Mouse (Mus musculus): ENCODE measurements at regions not wholly inside any gene's neighbourhood (a gene's known extent, or its start where the extent isn't known, plus 50 kb on each side); places are given as distances from the start of the nearest gene placed in this dataset.

- H3K27ac ChIP-seq (ENCODE audit: low read length): no peak overlapping the region
- H3K4me1 ChIP-seq (ENCODE audit: control insufficient read depth, insufficient read depth, low read length): no peaks in the 10 kb centered on the region
- H3K36me3 ChIP-seq (ENCODE audit: control insufficient read depth, insufficient read depth, low read length): no peaks in the 10 kb centered on the region
- no peaks in the 10 kb centered on the region for H3K27me3 ChIP-seq (replicated peaks; ENCODE audit: control insufficient read depth, insufficient read depth, low read length)
- H3K9ac ChIP-seq (ENCODE audit: low read depth, low read length): no peak overlapping the region
- no peak overlapping the region for H3K4me2 ChIP-seq (ENCODE audit: low read depth, low read length)
- H3K9me3 ChIP-seq (ENCODE audit: control insufficient read depth, low read length): no peaks in the 10 kb centered on the region
- H3K4me3 ChIP-seq (ENCODE audit: low read length): no peak overlapping the region
- 92% methylated on average over 3 of the region's 3 CpGs for WGBS
- no peak for ATAC-seq
Observed at GRCm38 (mm10) chr3:144039498-144039897, 165.5 kb downstream of the Lmo4 start.

- 91% methylated on average over 1 of the region's 1 CpGs for WGBS
- ATAC-seq: no peak
Observed at GRCm38 (mm10) chr3:144029611-144030010, 175.4 kb downstream of the Lmo4 start.

GRCm38 (mm10) chr3:144029121-144029520 lies 175.9 kb downstream of the Lmo4 start:
- Histone ChIP-seq H3K36me3 (ENCODE audit: control insufficient read depth, insufficient read depth, low read length) (no peaks in the 10 kb centered on the region), H3K27me3 (replicated peaks; ENCODE audit: control insufficient read depth, insufficient read depth, low read length) (no peaks in the 10 kb centered on the region), H3K4me1 (ENCODE audit: control insufficient read depth, insufficient read depth, low read length) (no peaks in the 10 kb centered on the region), H3K4me2 (ENCODE audit: low read depth, low read length) (no peak overlapping the region), H3K4me3 (ENCODE audit: low read length) (no peak overlapping the region), H3K27ac (ENCODE audit: low read length) (no peak overlapping the region), H3K9ac (ENCODE audit: low read depth, low read length) (no peak overlapping the region), H3K9me3 (ENCODE audit: control insufficient read depth, low read length) (no peaks in the 10 kb centered on the region)
- WGBS: 85% methylated on average over 3 of the region's 3 CpGs
- ATAC-seq: no peak

More at GRCm38 (mm10) chr3:144029611-144030010, 175.4 kb downstream of the Lmo4 start:
- Histone ChIP-seq H3K9me3 (ENCODE audit: control insufficient read depth, low read length) (no peaks in the 10 kb centered on the region), H3K27ac (ENCODE audit: low read length) (no peak overlapping the region), H3K4me3 (ENCODE audit: low read length) (no peak overlapping the region), H3K9ac (ENCODE audit: low read depth, low read length) (no peak overlapping the region), H3K27me3 (replicated peaks; ENCODE audit: control insufficient read depth, insufficient read depth, low read length) (no peaks in the 10 kb centered on the region), H3K36me3 (ENCODE audit: control insufficient read depth, insufficient read depth, low read length) (no peaks in the 10 kb centered on the region), H3K4me2 (ENCODE audit: low read depth, low read length) (no peak overlapping the region), H3K4me1 (ENCODE audit: control insufficient read depth, insufficient read depth, low read length) (no peaks in the 10 kb centered on the region)

GRCm38 (mm10) chr3:144027134-144027980 lies 177.7 kb downstream of the Lmo4 start:
- no peak overlapping the region for H3K27ac ChIP-seq (ENCODE audit: low read length)
- H3K9me3 ChIP-seq (ENCODE audit: control insufficient read depth, low read length): no peaks in the 10 kb centered on the region
- H3K36me3 ChIP-seq (ENCODE audit: control insufficient read depth, insufficient read depth, low read length): no peaks in the 10 kb centered on the region
- H3K9ac ChIP-seq (ENCODE audit: low read depth, low read length): no peak overlapping the region
- ATAC-seq: no peak
- no peaks in the 10 kb centered on the region for H3K27me3 ChIP-seq (replicated peaks; ENCODE audit: control insufficient read depth, insufficient read depth, low read length)
- no peak overlapping the region for H3K4me3 ChIP-seq (ENCODE audit: low read length)
- no peak overlapping the region for H3K4me2 ChIP-seq (ENCODE audit: low read depth, low read length)
- no peaks in the 10 kb centered on the region for H3K4me1 ChIP-seq (ENCODE audit: control insufficient read depth, insufficient read depth, low read length)
- 87% methylated on average over 6 of the region's 6 CpGs for WGBS

GRCm38 (mm10) chr3:144025451-144026125 lies 179.4 kb downstream of the Lmo4 start:
- Histone ChIP-seq H3K9me3 (ENCODE audit: control insufficient read depth, low read length) (no peaks in the 10 kb centered on the region), H3K27ac (ENCODE audit: low read length) (no peak overlapping the region), H3K4me3 (ENCODE audit: low read length) (no peak overlapping the region), H3K36me3 (ENCODE audit: control insufficient read depth, insufficient read depth, low read length) (no peaks in the 10 kb centered on the region), H3K4me2 (ENCODE audit: low read depth, low read length) (no peak overlapping the region), H3K27me3 (replicated peaks; ENCODE audit: control insufficient read depth, insufficient read depth, low read length) (no peaks in the 10 kb centered on the region), H3K9ac (ENCODE audit: low read depth, low read length) (no peak overlapping the region), H3K4me1 (ENCODE audit: control insufficient read depth, insufficient read depth, low read length) (no peaks in the 10 kb centered on the region)
- 75% methylated on average over 14 of the region's 14 CpGs for WGBS
- ATAC-seq: no peak

- Histone ChIP-seq H3K4me3 (ENCODE audit: low read length) (no peak overlapping the region), H3K4me2 (ENCODE audit: low read depth, low read length) (no peak overlapping the region), H3K36me3 (ENCODE audit: control insufficient read depth, insufficient read depth, low read length) (no peaks in the 10 kb centered on the region), H3K9me3 (ENCODE audit: control insufficient read depth, low read length) (no peaks in the 10 kb centered on the region), H3K4me1 (ENCODE audit: control insufficient read depth, insufficient read depth, low read length) (no peaks in the 10 kb centered on the region), H3K9ac (ENCODE audit: low read depth, low read length) (no peak overlapping the region), H3K27me3 (replicated peaks; ENCODE audit: control insufficient read depth, insufficient read depth, low read length) (no peaks in the 10 kb centered on the region), H3K27ac (ENCODE audit: low read length) (no peak overlapping the region)
- ATAC-seq: no peak
- 85% methylated on average over 5 of the region's 5 CpGs for WGBS
Observed at GRCm38 (mm10) chr3:144024216-144024615, 180.8 kb downstream of the Lmo4 start.

GRCm38 (mm10) chr3:144023058-144023457 lies 182.0 kb downstream of the Lmo4 start:
- WGBS: 85% methylated on average over 3 of the region's 3 CpGs
- Histone ChIP-seq H3K27me3 (replicated peaks; ENCODE audit: control insufficient read depth, insufficient read depth, low read length) (no peaks in the 10 kb centered on the region), H3K9ac (ENCODE audit: low read depth, low read length) (no peak overlapping the region), H3K4me3 (ENCODE audit: low read length) (no peak overlapping the region), H3K27ac (ENCODE audit: low read length) (no peak overlapping the region), H3K9me3 (ENCODE audit: control insufficient read depth, low read length) (no peaks in the 10 kb centered on the region), H3K4me2 (ENCODE audit: low read depth, low read length) (no peak overlapping the region), H3K4me1 (ENCODE audit: control insufficient read depth, insufficient read depth, low read length) (no peaks in the 10 kb centered on the region), H3K36me3 (ENCODE audit: control insufficient read depth, insufficient read depth, low read length) (no peaks in the 10 kb centered on the region)
- ATAC-seq: no peak

- H3K4me2 ChIP-seq (ENCODE audit: low read depth, low read length): no peak overlapping the region
- no peaks in the 10 kb centered on the region for H3K36me3 ChIP-seq (ENCODE audit: control insufficient read depth, insufficient read depth, low read length)
- WGBS: 93% methylated on average over 5 of the region's 5 CpGs
- H3K27me3 ChIP-seq (replicated peaks; ENCODE audit: control insufficient read depth, insufficient read depth, low read length): no peaks in the 10 kb centered on the region
- no peak overlapping the region for H3K27ac ChIP-seq (ENCODE audit: low read length)
- no peaks in the 10 kb centered on the region for H3K9me3 ChIP-seq (ENCODE audit: control insufficient read depth, low read length)
- ATAC-seq: no peak
- no peak overlapping the region for H3K4me3 ChIP-seq (ENCODE audit: low read length)
- H3K4me1 ChIP-seq (ENCODE audit: control insufficient read depth, insufficient read depth, low read length): no peaks in the 10 kb centered on the region
- no peak overlapping the region for H3K9ac ChIP-seq (ENCODE audit: low read depth, low read length)
Observed at GRCm38 (mm10) chr3:144021969-144022368, 183.1 kb downstream of the Lmo4 start.

- Histone ChIP-seq H3K4me1 (ENCODE audit: control insufficient read depth, insufficient read depth, low read length) (no peaks in the 10 kb centered on the region), H3K36me3 (ENCODE audit: control insufficient read depth, insufficient read depth, low read length) (no peaks in the 10 kb centered on the region), H3K27ac (ENCODE audit: low read length) (no peak overlapping the region), H3K4me2 (ENCODE audit: low read depth, low read length) (no peak overlapping the region), H3K4me3 (ENCODE audit: low read length) (no peak overlapping the region), H3K27me3 (replicated peaks; ENCODE audit: control insufficient read depth, insufficient read depth, low read length) (no peaks in the 10 kb centered on the region), H3K9ac (ENCODE audit: low read depth, low read length) (no peak overlapping the region), H3K9me3 (ENCODE audit: control insufficient read depth, low read length) (no peaks in the 10 kb centered on the region)
- ATAC-seq: no peak
- 59% methylated on average over 8 of the region's 8 CpGs for WGBS
Observed at GRCm38 (mm10) chr3:144020189-144020940, 184.7 kb downstream of the Lmo4 start.

All from intestine, embryonic 16.5 days (tissue).